Mouse (Mus musculus) hematopoietic multipotent progenitor cell, adult 10-12 weeks (in vitro differentiated cells): Measurements from ENCODE around the gene Cbx6. TPM values are rescaled to one million over a fixed set of nuclear protein-coding genes. Genes with fewer than 3 reads are reported as not detected.

Experiments used
- polyA plus RNA-seq: library from polyadenylated mRNA; stranded (reverse); fragments of >175 nt; gene quantifications from 2 replicates; pipeline ENCODE4 v1.2.3, GENCODE M21; 2012; ENCODE audit warnings: low replicate concordance

Cbx6 gene
- polyA plus RNA-seq, result 27.1 and 46.2 TPM in 2 replicates

GRCm38 (mm10) chr15:79834130-79834880 is at the start of gene Cbx6, which contains the start of gene Npcd:
Gene Cbx6 (minus strand): TSS chr15:79834688.
Gene Npcd (minus strand): TSS chr15:79834237.

GRCm38 (mm10) chr15:79804352-79805071 is 30.0 kb downstream of the Cbx6 start, which contains the start of gene Nptxr:
Gene Nptxr (minus strand): TSS chr15:79804766.

GRCm38 (mm10) chr15:79777749-79778148 is 56.7 kb downstream of the Cbx6 start, which contains the start of gene Dnal4:
Gene Dnal4 (minus strand): TSS chr15:79777849.

Other genes starting within 250 kb of the Cbx6 start
- gene Dmc1, start 229.6 kb downstream of the Cbx6 start, polyA plus RNA-seq, result not detected in 2 replicates
- 0.11 and 0.62 TPM in 2 replicates for gene Fam227a, start 175.7 kb downstream of the Cbx6 start, polyA plus RNA-seq
- 33.7 and 37.4 TPM in 2 replicates for gene Cby1, start 175.5 kb downstream of the Cbx6 start, polyA plus RNA-seq
- gene Tomm22, start 163.8 kb downstream of the Cbx6 start, polyA plus RNA-seq, result 59.5 and 61.4 TPM in 2 replicates
- 11.0 and 24.6 TPM in 2 replicates for gene Josd1, start 146.8 kb downstream of the Cbx6 start, polyA plus RNA-seq
- gene Gtpbp1, start 143.8 kb downstream of the Cbx6 start, polyA plus RNA-seq, result 74.4 and 157 TPM in 2 replicates
- gene Sun2, start 92.2 kb downstream of the Cbx6 start, polyA plus RNA-seq, result 323 and 388 TPM in 2 replicates
- 23.9 and 28.1 TPM in 2 replicates for gene Dnal4, start 56.8 kb downstream of the Cbx6 start, polyA plus RNA-seq
- gene Nptxr, start 29.9 kb downstream of the Cbx6 start, polyA plus RNA-seq, result 0.74 and 2.1 TPM in 2 replicates
- gene Npcd, start 451 bp downstream of the Cbx6 start, polyA plus RNA-seq, result 0.33 and 3.0 TPM in 2 replicates
- 3.6 and 7.4 TPM in 2 replicates for gene Apobec3, start 57.0 kb upstream of the Cbx6 start, polyA plus RNA-seq
- gene Cbx7, start 136.4 kb upstream of the Cbx6 start, polyA plus RNA-seq, result 81.5 and 216 TPM in 2 replicates
- 14.5 and 15.4 TPM in 2 replicates for gene Pdgfb, start 180.3 kb upstream of the Cbx6 start, polyA plus RNA-seq